Mouse (Mus musculus): Measurements from ENCODE around the gene Guk1. TPM values are rescaled to one million over a fixed set of nuclear protein-coding genes. Genes with fewer than 3 reads are reported as not detected.

Guk1 gene
- polyA plus RNA-seq, 1 experiment from 2014 or later, result 138 TPM

DNA sequence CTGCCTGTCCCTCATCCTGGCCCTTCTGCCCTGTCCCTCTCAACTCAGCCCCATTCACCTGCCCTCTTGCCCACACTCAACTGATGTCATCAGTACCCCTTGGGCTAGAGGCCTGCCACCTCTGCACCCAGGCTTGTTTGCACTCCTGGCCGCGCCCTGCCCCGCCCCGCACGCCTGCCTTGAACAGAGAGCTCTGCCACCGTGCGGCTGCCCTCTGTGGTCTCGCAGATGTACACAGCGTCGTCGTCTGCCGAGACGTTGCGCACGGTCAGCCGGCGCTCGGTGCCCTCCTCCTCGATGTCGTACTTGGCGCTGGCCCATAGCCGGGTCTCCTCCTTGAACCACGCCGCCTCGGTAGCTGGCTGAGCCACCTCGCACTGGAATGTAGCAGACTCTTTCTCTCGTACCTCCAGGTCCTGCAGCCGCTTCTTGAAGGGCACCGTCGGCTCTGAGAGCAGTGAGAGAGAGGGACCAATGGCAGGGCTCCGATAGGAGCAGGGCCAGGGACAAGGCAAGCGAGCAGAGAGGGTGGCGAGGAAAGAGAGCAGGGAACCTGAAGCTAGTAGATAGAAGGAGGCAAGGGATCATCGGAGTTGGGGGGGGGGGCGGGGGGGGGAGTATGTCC, 57.5 kb downstream of the Guk1 start:
- Histone ChIP-seq H3K27ac (no peak overlapping the region), H3K9ac (peak overlapping the region; percentile 39; the same call in 1 of the 2 replicates), H3K9me3 (no peaks in the 10 kb centered on the region), H3K27me3 (peaks cover 89% of the 10 kb centered on the region), H3K4me1 (peaks cover 12% of the 10 kb centered on the region), H3K36me3 (no peaks in the 10 kb centered on the region), H3K4me3 (peak overlapping the region; percentile 24), H3K4me2 (replicated peaks) (peak overlapping the region; percentile 38)
- WGBS, result 5% methylated on average over 34 of the region's 35 CpGs
- ATAC-seq (ENCODE audit: low FRiP score, low read depth), result no peak

Other genes with a start within 250 kb of the Guk1 start
- gene Hist3h2ba, start 243.3 kb downstream of the Guk1 start, polyA plus RNA-seq (2015; fragmentation: Nextera tagmentation; extraction: Ambion mirVana), result 35.8 and 40.7 TPM in 2 replicates
- gene Hist3h2a, start 237.5 kb downstream of the Guk1 start, polyA plus RNA-seq (2015; fragmentation: Nextera tagmentation; extraction: Ambion mirVana), result 29.6 and 29.9 TPM in 2 replicates
- 0.87 and 1.7 TPM in 2 replicates for gene Trim17, start 237.5 kb downstream of the Guk1 start, polyA plus RNA-seq (2015; fragmentation: Nextera tagmentation; extraction: Ambion mirVana)
- gene Trim11, start 214.1 kb downstream of the Guk1 start, polyA plus RNA-seq (2015; fragmentation: Nextera tagmentation; extraction: Ambion mirVana), result 23.8 and 24.0 TPM in 2 replicates
- 1.5 and 1.7 TPM in 2 replicates for gene Obscn, start 55.8 kb downstream of the Guk1 start, polyA plus RNA-seq (2015; fragmentation: Nextera tagmentation; extraction: Ambion mirVana)
- gene Iba57, start 28.5 kb downstream of the Guk1 start, polyA plus RNA-seq (2015; fragmentation: Nextera tagmentation; extraction: Ambion mirVana), result 3.5 and 4.4 TPM in 2 replicates
- gene Gjc2, start 9.0 kb downstream of the Guk1 start, polyA plus RNA-seq (2015; fragmentation: Nextera tagmentation; extraction: Ambion mirVana), result 0.25 and 0.47 TPM in 2 replicates
- gene Mrpl55, start 10.3 kb upstream of the Guk1 start, polyA plus RNA-seq (2015; fragmentation: Nextera tagmentation; extraction: Ambion mirVana), result 90.5 and 91.5 TPM in 2 replicates
- gene 2310033P09Rik, start 16.1 kb upstream of the Guk1 start, polyA plus RNA-seq (2015; fragmentation: Nextera tagmentation; extraction: Ambion mirVana), result 34.1 and 37.4 TPM in 2 replicates
- 702 and 716 TPM in 2 replicates for gene Arf1, start 36.1 kb upstream of the Guk1 start, polyA plus RNA-seq (2015; fragmentation: Nextera tagmentation; extraction: Ambion mirVana)
- gene Wnt3a, start 98.5 kb upstream of the Guk1 start, polyA plus RNA-seq (2015; fragmentation: Nextera tagmentation; extraction: Ambion mirVana), result 2.6 and 3.1 TPM in 2 replicates
- gene Wnt9a, start 114.7 kb upstream of the Guk1 start, polyA plus RNA-seq (2015; fragmentation: Nextera tagmentation; extraction: Ambion mirVana), result 8.1 and 8.9 TPM in 2 replicates
- gene Prss38, start 183.4 kb upstream of the Guk1 start, polyA plus RNA-seq (2015; fragmentation: Nextera tagmentation; extraction: Ambion mirVana), result 0.11 TPM in 1 of 2 replicates, not detected in the other